Mouse (Mus musculus) liver, postnatal 0 days (tissue): ENCODE measurements around the gene Nlrc3.

ENCODE experiments used
- CTCF ChIP-seq: sonication (generic); IDR thresholded peaks from 2 replicates; pipeline ENCODE4 v1.5.1; 2016; ENCODE audit warnings: antibody characterized with exemption, low read depth
- EP300 ChIP-seq: IDR thresholded peaks from 2 replicates; pipeline ENCODE4 v1.6.1; 2016; ENCODE audit warnings: antibody characterized with exemption, low read depth, mild to moderate bottlenecking

GRCm38 (mm10) chr16:3920756-3921155, 55.7 kb downstream of the Nlrc3 start:
- no peak for TF ChIP-seq CTCF
- no peak for TF ChIP-seq EP300
